36 mouse cellular contexts compared by ENCODE assay signal in the genomic region with DNA sequence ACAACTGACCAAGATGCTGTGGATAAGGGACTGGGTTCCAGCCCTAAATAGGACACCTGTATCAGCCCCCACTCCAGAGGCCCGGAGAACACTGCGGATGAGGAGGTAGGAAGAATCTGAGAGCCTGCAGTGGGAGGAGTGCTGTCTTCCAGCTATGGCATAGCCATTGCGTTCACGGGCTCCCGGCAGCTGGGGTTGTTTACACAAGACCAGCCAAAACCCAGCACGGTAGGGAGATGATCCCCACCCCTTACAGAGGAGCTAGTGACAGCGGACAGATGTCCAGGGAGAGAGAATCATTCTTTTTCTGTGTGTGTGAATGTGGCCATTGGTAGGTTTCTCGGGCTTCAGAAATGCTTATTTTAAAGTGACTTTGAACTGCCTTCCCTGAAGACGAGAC. TPM values are rescaled to one million over a fixed set of nuclear protein-coding genes. Genes with fewer than 3 reads are reported as not detected.
A peak's percentile ranks its signal among the peaks of the same experiment; 100 is the strongest.
DNase-seq lines count a peak whose midpoint lies in the region; ATAC-seq and TF ChIP-seq lines count a peak whose summit lies in the region.
"Had no signal": no experiment of that assay in that cellular context is flagged by ENCODE, and none has a peak within 500 bp of the region (broad histone marks: within the 10 kb centered on the region; RNA-seq: fewer than 3 reads in every experiment).

No protein-coding gene starts in this region.

- H3K27ac ChIP-seq in kidney, embryonic 15.5 days, result no peak overlapping the region
- no peak overlapping the region for H3K27ac ChIP-seq in stomach, embryonic 15.5 days
- no peak overlapping the region for H3K27ac ChIP-seq in stomach, postnatal 0 days (replicated peaks)
- no peak overlapping the region for H3K27ac ChIP-seq in stomach, embryonic 16.5 days (ENCODE audit: low read length)
- H3K27ac ChIP-seq: gastrocnemius, adult 2 months; heart, adult 2 months; heart, embryonic 13.5 days; hindbrain, embryonic 10.5 days; hindbrain, embryonic 15.5 days; liver, embryonic 14.5 days; neural tube, embryonic 12.5 days had no signal

- H3K9me3 ChIP-seq in kidney, embryonic 15.5 days (replicated peaks), result no peaks in the 10 kb centered on the region
- H3K9me3 ChIP-seq in stomach, embryonic 15.5 days, result no peaks in the 10 kb centered on the region
- H3K9me3 ChIP-seq in stomach, postnatal 0 days (ENCODE audit: control insufficient read depth, low read length), result no peaks in the 10 kb centered on the region
- no peaks in the 10 kb centered on the region for H3K9me3 ChIP-seq in stomach, embryonic 16.5 days (replicated peaks; ENCODE audit: control insufficient read depth, low read length)
- H3K9me3 ChIP-seq: heart, embryonic 13.5 days; hindbrain, embryonic 10.5 days; hindbrain, embryonic 15.5 days; neural tube, embryonic 12.5 days had no signal

- H3K9ac ChIP-seq in kidney, embryonic 15.5 days, result no peak overlapping the region
- H3K9ac ChIP-seq in stomach, embryonic 15.5 days, result no peak overlapping the region
- H3K9ac ChIP-seq in stomach, postnatal 0 days (ENCODE audit: low read length), result no peak overlapping the region
- H3K9ac ChIP-seq in stomach, embryonic 16.5 days (ENCODE audit: low read length), result no peak overlapping the region
- H3K9ac ChIP-seq: heart, embryonic 13.5 days; hindbrain, embryonic 15.5 days; liver, embryonic 14.5 days; neural tube, embryonic 12.5 days had no signal

- 44% methylated on average over 9 of the region's 9 CpGs for WGBS in kidney, embryonic 15.5 days
- WGBS in stomach, embryonic 15.5 days, result 33% methylated on average over 9 of the region's 9 CpGs
- whole genome bisulfite sequencing in stomach, postnatal 0 days, result 25% methylated on average over 9 of the region's 9 CpGs
- WGBS in stomach, embryonic 16.5 days, result 32% methylated on average over 9 of the region's 9 CpGs

- no peak overlapping the region for H3K4me2 ChIP-seq in kidney, embryonic 15.5 days
- H3K4me2 ChIP-seq in stomach, embryonic 15.5 days, result no peak overlapping the region
- no peak overlapping the region for H3K4me2 ChIP-seq in stomach, postnatal 0 days (replicated peaks; ENCODE audit: low read depth)
- H3K4me2 ChIP-seq in stomach, embryonic 16.5 days (ENCODE audit: low read depth, low read length), result no peak overlapping the region
- H3K4me2 ChIP-seq: heart, embryonic 13.5 days; hindbrain, embryonic 15.5 days; neural tube, embryonic 12.5 days had no signal

- no peak for TF ChIP-seq CTCF in stomach, postnatal 0 days (IDR thresholded peaks at IDR 0.05; ENCODE audit: low read depth)

- ATAC-seq in kidney, embryonic 15.5 days (replicated peaks; ENCODE audit: low FRiP score), result 0 out of 2 replicates have a peak, but pooled peaks have one; percentile 29
- peak; percentile 4; the same call in 1 of the 2 replicates for ATAC-seq in stomach, embryonic 15.5 days (ENCODE audit: insufficient read depth, low FRiP score, low read depth)
- no peak for ATAC-seq in stomach, postnatal 0 days (ENCODE audit: low FRiP score, low TSS enrichment)
- peak; percentile 50; the same call in 1 of the 2 replicates for ATAC-seq in stomach, embryonic 16.5 days (ENCODE audit: insufficient read depth, low FRiP score)
- ATAC-seq: forebrain, embryonic 14.5 days; inflammation-experienced regulatory T-cells, adult 6 months; midbrain, embryonic 16.5 days had no signal

- peaks cover 6% of the 10 kb centered on the region; the same call in 1 of the 2 replicates for H3K4me1 ChIP-seq in kidney, embryonic 15.5 days
- no peaks in the 10 kb centered on the region for H3K4me1 ChIP-seq in stomach, embryonic 15.5 days
- H3K4me1 ChIP-seq in stomach, postnatal 0 days (replicated peaks; ENCODE audit: control insufficient read depth, insufficient read depth), result no peaks in the 10 kb centered on the region
- H3K4me1 ChIP-seq in stomach, embryonic 16.5 days (ENCODE audit: control insufficient read depth, insufficient read depth, low read length), result peaks cover 4% of the 10 kb centered on the region; the same call in 1 of the 2 replicates
- H3K4me1 ChIP-seq: heart, embryonic 13.5 days; neural tube, embryonic 12.5 days had no signal

- no peaks in the 10 kb centered on the region for H3K27me3 ChIP-seq in kidney, embryonic 15.5 days
- no peaks in the 10 kb centered on the region for H3K27me3 ChIP-seq in stomach, embryonic 15.5 days (replicated peaks)
- no peaks in the 10 kb centered on the region for H3K27me3 ChIP-seq in stomach, postnatal 0 days (ENCODE audit: control insufficient read depth, insufficient read depth, low read length)
- no peaks in the 10 kb centered on the region for H3K27me3 ChIP-seq in stomach, embryonic 16.5 days (ENCODE audit: control insufficient read depth, insufficient read depth, low read length)
- H3K27me3 ChIP-seq: heart, embryonic 13.5 days; hindbrain, embryonic 15.5 days; neural tube, embryonic 12.5 days had no signal

- no peak for TF ChIP-seq EP300 in stomach, postnatal 0 days (optimal IDR thresholded peaks at IDR 0.05)

- DNase-seq in kidney, postnatal 14 days, result no peak
- DNase-seq in stomach, postnatal 0 days (ENCODE audit: low spot score), result no peak
- DNase-seq in lung, postnatal 10 days, result peak; percentile 75
- no peak for DNase-seq in c-Kit-positive CD71-positive TER-119-positive erythroid progenitor cells, embryonic 14.5 days (ENCODE audit: low spot score)
- no peak for DNase-seq in adrenal gland, postnatal 25 days
- DNase-seq: adrenal gland, postnatal 36 days; B cell, adult 2 months; cerebellum, adult 2 months; cerebellum, postnatal 36 days; gastrocnemius, adult 2 months; heart, adult 2 months; kidney, adult 2 months; layer of hippocampus, postnatal 36 days; liver; right cerebral cortex, postnatal 4 days had no signal

- H3K4me3 ChIP-seq in kidney, embryonic 15.5 days (replicated peaks), result no peak overlapping the region
- no peak overlapping the region for H3K4me3 ChIP-seq in stomach, embryonic 15.5 days (replicated peaks)
- no peak overlapping the region for H3K4me3 ChIP-seq in stomach, postnatal 0 days (ENCODE audit: low read depth, low read length)
- no peak overlapping the region for H3K4me3 ChIP-seq in stomach, embryonic 16.5 days (replicated peaks; ENCODE audit: low read length)
- H3K4me3 ChIP-seq: gastrocnemius, adult 2 months; heart, adult 2 months; heart, embryonic 13.5 days; hindbrain, embryonic 10.5 days; hindbrain, embryonic 15.5 days; neural tube, embryonic 12.5 days had no signal

- H3K36me3 ChIP-seq in kidney, embryonic 15.5 days, result no peaks in the 10 kb centered on the region
- H3K36me3 ChIP-seq in stomach, embryonic 15.5 days, result no peaks in the 10 kb centered on the region
- no peaks in the 10 kb centered on the region for H3K36me3 ChIP-seq in stomach, postnatal 0 days (ENCODE audit: control insufficient read depth, insufficient read depth, low read length)
- H3K36me3 ChIP-seq in stomach, embryonic 16.5 days (ENCODE audit: control insufficient read depth, insufficient read depth, low read length), result no peaks in the 10 kb centered on the region
- H3K36me3 ChIP-seq: heart, embryonic 13.5 days; hindbrain, embryonic 10.5 days; hindbrain, embryonic 15.5 days; neural tube, embryonic 12.5 days had no signal

RNA-seq across cellular contexts. Expression of a gene that starts 17.0 kb away (rescaled TPM):
- polyA plus RNA-seq in kidney, embryonic 15.5 days (2015; fragmentation: Nextera tagmentation; extraction: Ambion mirVana), result 0.39 TPM in 1 of 2 replicates, not detected in the other
- polyA plus RNA-seq in stomach, embryonic 15.5 days (2015; fragmentation: Nextera tagmentation; extraction: Ambion mirVana), result not detected in 2 replicates
- not detected in 2 replicates for polyA plus RNA-seq in stomach, postnatal 0 days (2015; fragmentation: Nextera tagmentation; extraction: Ambion mirVana)
- not detected in 2 replicates for polyA plus RNA-seq in stomach, embryonic 16.5 days (2015; fragmentation: Nextera tagmentation; extraction: Ambion mirVana)
- not detected in 2 replicates for total RNA-seq in adrenal gland, postnatal 25 days (2021)
- total RNA-seq: adrenal gland, adult 18-20 months; adrenal gland, postnatal 36 days; gastrocnemius, adult 2 months; gastrocnemius, postnatal 4 days; heart, adult 2 months; heart, postnatal 10 days; layer of hippocampus, adult 8-10 months; layer of hippocampus, postnatal 36 days; left cerebral cortex, postnatal 10 days had no signal
- polyA plus RNA-seq: cerebellum, adult 2 months; embryonic facial prominence, embryonic 11.5 days; forebrain, embryonic 14.5 days; heart, embryonic 13.5 days; hindbrain, embryonic 10.5 days; hindbrain, embryonic 15.5 days; limb, embryonic 11.5 days; midbrain, embryonic 16.5 days; neural tube, embryonic 12.5 days had no signal

RNA-seq across cellular contexts. Expression of a gene that starts 24.9 kb away (rescaled TPM):
- polyA plus RNA-seq in kidney, embryonic 15.5 days (2015; fragmentation: Nextera tagmentation; extraction: Ambion mirVana), result 0.53 and 0.93 TPM in 2 replicates
- 3.3 and 6.4 TPM in 2 replicates for polyA plus RNA-seq in stomach, embryonic 15.5 days (2015; fragmentation: Nextera tagmentation; extraction: Ambion mirVana)
- polyA plus RNA-seq in stomach, postnatal 0 days (2015; fragmentation: Nextera tagmentation; extraction: Ambion mirVana), result 3.1 TPM in 2 replicates
- 2.7 and 3.6 TPM in 2 replicates for polyA plus RNA-seq in stomach, embryonic 16.5 days (2015; fragmentation: Nextera tagmentation; extraction: Ambion mirVana)
- total RNA-seq in adrenal gland, postnatal 25 days (2021), result not detected in 2 replicates
- total RNA-seq: adrenal gland, adult 18-20 months; adrenal gland, postnatal 36 days; gastrocnemius, adult 2 months; gastrocnemius, postnatal 4 days; heart, adult 2 months; heart, postnatal 10 days had no signal
- polyA plus RNA-seq: embryonic facial prominence, embryonic 11.5 days; hindbrain, embryonic 10.5 days; inflammation-experienced regulatory T-cells, adult 6 months; kidney, adult 2 months; limb, embryonic 11.5 days; neural tube, embryonic 12.5 days; spleen, adult 2 months; urinary bladder, adult 2 months had no signal

RNA-seq across cellular contexts. Expression of a gene that starts 55.8 kb away (rescaled TPM):
- 0.37 TPM in 1 of 2 replicates, not detected in the other for polyA plus RNA-seq in kidney, embryonic 15.5 days (2015; fragmentation: Nextera tagmentation; extraction: Ambion mirVana)
- 2.0 and 3.9 TPM in 2 replicates for polyA plus RNA-seq in stomach, embryonic 15.5 days (2015; fragmentation: Nextera tagmentation; extraction: Ambion mirVana)
- polyA plus RNA-seq in stomach, postnatal 0 days (2015; fragmentation: Nextera tagmentation; extraction: Ambion mirVana), result 0.12 and 0.17 TPM in 2 replicates
- polyA plus RNA-seq in stomach, embryonic 16.5 days (2015; fragmentation: Nextera tagmentation; extraction: Ambion mirVana), result 2.8 and 3.2 TPM in 2 replicates
- total RNA-seq in adrenal gland, postnatal 25 days (2021), result 0.97 and 1.00 TPM in 2 replicates
- total RNA-seq: gastrocnemius, adult 2 months; gastrocnemius, postnatal 4 days; heart, postnatal 10 days; layer of hippocampus, adult 8-10 months; layer of hippocampus, postnatal 36 days had no signal
- polyA plus RNA-seq: brain, embryonic 14.5 days; embryonic facial prominence, embryonic 11.5 days; forebrain, embryonic 14.5 days; heart, adult 2 months; heart, embryonic 13.5 days; hindbrain, embryonic 10.5 days; hindbrain, embryonic 15.5 days; inflammation-experienced regulatory T-cells, adult 6 months; limb, embryonic 11.5 days; midbrain, embryonic 16.5 days; neural tube, embryonic 12.5 days; spleen, adult 2 months; urinary bladder, adult 2 months had no signal
